Comparison of ENCODE assay signal across 8 mouse cellular contexts in the genomic region with DNA sequence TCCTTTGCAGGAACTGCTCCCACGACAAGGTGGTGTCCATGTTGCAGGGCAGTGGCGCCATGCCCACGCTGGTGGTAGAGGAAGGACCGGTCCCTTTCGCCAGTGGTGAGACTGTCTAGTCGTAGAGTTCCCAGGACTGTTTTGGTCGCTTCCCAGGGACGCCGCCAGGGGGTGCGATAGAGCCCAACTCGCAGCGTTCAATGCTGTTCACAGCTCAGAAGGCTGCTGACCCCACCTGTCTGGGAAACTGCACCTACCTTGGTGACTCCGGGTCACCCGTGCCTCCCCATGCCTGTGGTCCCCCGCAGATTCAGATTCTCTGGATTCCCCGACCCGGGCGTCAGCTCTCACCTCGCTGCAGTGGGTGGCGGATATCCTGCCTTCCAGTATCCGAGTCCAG. TPM values are rescaled to one million over a fixed set of nuclear protein-coding genes. Genes with fewer than 3 reads are reported as not detected.
A peak's percentile ranks its signal among the peaks of the same experiment; 100 is the strongest.
DNase-seq lines count a peak whose midpoint lies in the region; ATAC-seq and TF ChIP-seq lines count a peak whose summit lies in the region.

No protein-coding gene starts in this region.

- H3K79me2 ChIP-seq in CH12.LX (replicated peaks; ENCODE audit: control insufficient read depth, extremely low read depth, insufficient read depth, poor library complexity, severe bottlenecking) = no peaks in the 10 kb centered on the region

- H3K9me3 ChIP-seq in CH12.LX (replicated peaks; ENCODE audit: low read length) = peaks cover 10% of the 10 kb centered on the region
- peaks cover 3% of the 10 kb centered on the region; the same call in 1 of the 2 replicates for H3K9me3 ChIP-seq in heart, embryonic 16.5 days (replicated peaks; ENCODE audit: control insufficient read depth, low read length)
- no peaks in the 10 kb centered on the region for H3K9me3 ChIP-seq in lung, embryonic 14.5 days (ENCODE audit: low read depth, low read length)

- dilution Hi-C loops in CH12.LX (cut with MboI; ENCODE audit: extremely low pct_ligation_motif_present, extremely low pct_unique_long_range_greater_than_20kb, low sequenced_read_pairs) = no loop called here

- TF ChIP-seq POLR2A in CH12.LX (IDR thresholded peaks at IDR 0.05; ENCODE audit: low read depth, low read length) = no peak
- no peak for TF ChIP-seq POLR2A in embryonic fibroblast, embryonic 13.5 days (IDR thresholded peaks at IDR 0.05; ENCODE audit: low read depth, low read length)

- 7% methylated on average over 21 of the region's 21 CpGs for WGBS in heart, embryonic 16.5 days
- 7% methylated on average over 21 of the region's 21 CpGs for WGBS in lung, embryonic 14.5 days

- peaks cover 64% of the 10 kb centered on the region for H3K27me3 ChIP-seq in CH12.LX (replicated peaks)
- peaks cover 47% of the 10 kb centered on the region for H3K27me3 ChIP-seq in heart, embryonic 16.5 days (ENCODE audit: control insufficient read depth, insufficient read depth, low read length)
- H3K27me3 ChIP-seq in lung, embryonic 14.5 days (ENCODE audit: insufficient read depth, low read length) = peaks cover 50% of the 10 kb centered on the region

- H3K4me1 ChIP-seq in CH12.LX (ENCODE audit: control insufficient read depth in 1 of 2, insufficient read depth in 2 of 2) = peaks cover 0 to 4% of the 10 kb centered on the region in 2 experiments; a peak in 1 of 4 replicates
- no peaks in the 10 kb centered on the region for H3K4me1 ChIP-seq in embryonic fibroblast, embryonic 13.5 days (ENCODE audit: control insufficient read depth, insufficient read depth, low read length)
- no peaks in the 10 kb centered on the region for H3K4me1 ChIP-seq in heart, embryonic 16.5 days (ENCODE audit: control insufficient read depth, insufficient read depth, low read length)
- no peaks in the 10 kb centered on the region for H3K4me1 ChIP-seq in lung, embryonic 14.5 days (ENCODE audit: insufficient read depth)

- peak; percentile 67 to 73 for TF ChIP-seq CTCF in CH12.LX (conservative IDR thresholded peaks at IDR 0.05 in 1 of 2, IDR thresholded peaks at IDR 0.05 in 1 of 2; ENCODE audit: low read depth in 2 of 2, low read length in 2 of 2)
- peak; percentile 53 for TF ChIP-seq CTCF in embryonic fibroblast, embryonic 13.5 days (IDR thresholded peaks at IDR 0.05; ENCODE audit: borderline replicate concordance, insufficient read depth, low read length)
- TF ChIP-seq CTCF in lung, embryonic 14.5 days (IDR thresholded peaks at IDR 0.05; ENCODE audit: low read depth) = peak; percentile 83

- H3K36me3 ChIP-seq in CH12.LX (replicated peaks in 1 of 2; ENCODE audit: control insufficient read depth in 1 of 2, insufficient read depth in 1 of 2, low read length in 1 of 2) = no peaks in the 10 kb centered on the region
- H3K36me3 ChIP-seq in heart, embryonic 16.5 days (ENCODE audit: control insufficient read depth, insufficient read depth) = no peaks in the 10 kb centered on the region
- no peaks in the 10 kb centered on the region for H3K36me3 ChIP-seq in lung, embryonic 14.5 days (ENCODE audit: insufficient read depth)

- ATAC-seq in heart, embryonic 16.5 days (replicated peaks; ENCODE audit: extremely low read depth, insufficient read depth, low FRiP score) = 0 out of 2 replicates have a peak, but pooled peaks have one; percentile 52
- peak; percentile 70 for ATAC-seq in lung, embryonic 14.5 days (ENCODE audit: insufficient read depth)
- ATAC-seq in neutrophil, adult 5-6 weeks (ENCODE audit: extremely low read depth, insufficient number of reproducible peaks, low FRiP score, poor library complexity, severe bottlenecking) = peak; percentile 28

- no peak overlapping the region for H3K9ac ChIP-seq in CH12.LX (ENCODE audit: insufficient read depth, low read depth)
- H3K9ac ChIP-seq in heart, embryonic 16.5 days (ENCODE audit: low read length) = no peak overlapping the region
- no peak overlapping the region for H3K9ac ChIP-seq in lung, embryonic 14.5 days

- DNase-seq in CH12.LX (ENCODE audit: extremely low read depth) = peak; percentile 35
- peak; percentile 45 to 46 for DNase-seq in adrenal gland, postnatal 4 days (ENCODE audit: low spot score in 2 of 2)
- DNase-seq in kidney, postnatal 25 days = peak; percentile 64 to 76
- peak; percentile 80 for DNase-seq in lung, embryonic 14.5 days
- peak; percentile 52 to 67 for DNase-seq in thymus, postnatal 36 days

- no peak overlapping the region for H3K4me3 ChIP-seq in CH12.LX (replicated peaks in 1 of 3; ENCODE audit: low read depth in 2 of 3, low read length in 2 of 3, poor library complexity in 1 of 3)
- H3K4me3 ChIP-seq in embryonic fibroblast, embryonic 13.5 days (ENCODE audit: insufficient read depth, low read length) = no peak overlapping the region
- H3K4me3 ChIP-seq in heart, embryonic 16.5 days (ENCODE audit: low read length) = 0 out of 2 replicates have a peak overlapping the region, but pooled peaks have one; percentile 7
- H3K4me3 ChIP-seq in lung, embryonic 14.5 days (ENCODE audit: low read depth, low read length) = no peak overlapping the region

- no peak overlapping the region for H3K27ac ChIP-seq in CH12.LX (ENCODE audit: insufficient read depth, low read depth)
- H3K27ac ChIP-seq in embryonic fibroblast, embryonic 13.5 days (ENCODE audit: insufficient read depth, low read length) = no peak overlapping the region
- no peak overlapping the region for H3K27ac ChIP-seq in heart, embryonic 16.5 days (ENCODE audit: low read length)
- no peak overlapping the region for H3K27ac ChIP-seq in lung, embryonic 14.5 days (ENCODE audit: low read depth)

- no peak overlapping the region for H3K4me2 ChIP-seq in CH12.LX (ENCODE audit: insufficient read depth, low read depth, poor library complexity, severe bottlenecking)
- peak overlapping the region; percentile 45 for H3K4me2 ChIP-seq in heart, embryonic 16.5 days (ENCODE audit: low read depth, low read length)
- H3K4me2 ChIP-seq in lung, embryonic 14.5 days = peak overlapping the region; percentile 43

- peak; percentile 37 for TF ChIP-seq RAD21 in CH12.LX (IDR thresholded peaks at IDR 0.05; ENCODE audit: low read depth, low read length)

- in situ Hi-C loops in CH12.LX (cut with MboI; ENCODE audit: low pct_ligation_motif_present, low pct_unique_long_range_greater_than_20kb, low sequenced_read_pairs) = no loop called here

- TF ChIP-seq EP300 in CH12.LX (IDR thresholded peaks at IDR 0.05; ENCODE audit: low read length) = no peak

TF ChIP-seq in CH12.LX, 34 proteins besides CTCF, POLR2A, EP300 and RAD21:
- no peak for TF ChIP-seq KAT2A (IDR thresholded peaks at IDR 0.05; ENCODE audit: insufficient replicate concordance, low read length)
- TF ChIP-seq MEF2A (IDR thresholded peaks at IDR 0.05; ENCODE audit: borderline replicate concordance, low read depth, low read length) = no peak
- TF ChIP-seq SIN3A (IDR thresholded peaks at IDR 0.05; ENCODE audit: low read length) = no peak
- TF ChIP-seq SMC3 (IDR thresholded peaks at IDR 0.05; ENCODE audit: low read depth, low read length) = peak; percentile 70

RNA-seq across cellular contexts. Expression of a gene that starts 18.1 kb away (rescaled TPM):
- total RNA-seq in CH12.LX (2012; rRNA removed) (not detected in 2 replicates), CH12.LX (2014; rRNA removed) (not detected in 2 replicates)
- not detected in 2 replicates for polyA plus RNA-seq in CH12.LX (2012; ENCODE audit: insufficient read length, low read depth)
- 1 to 10 TPM; 1.2 TPM for total RNA-seq in adrenal gland, postnatal 4 days (2021)
- polyA plus RNA-seq in embryonic fibroblast, embryonic 13.5 days (2011; ENCODE audit: insufficient read length, low read depth, missing spikeins) = not detected in 2 replicates
- polyA plus RNA-seq in heart, embryonic 16.5 days (2015; fragmentation: Nextera tagmentation; extraction: Ambion mirVana) = 0.08 TPM in 1 of 2 replicates, not detected in the other
- polyA plus RNA-seq in lung, embryonic 14.5 days (2014; fragmentation: Nextera tagmentation; extraction: Ambion mirVana) = 0.17 and 0.27 TPM in 2 replicates
- not detected in 2 replicates for total RNA-seq in neutrophil, adult 5-6 weeks (2017)

RNA-seq across cellular contexts. Expression of a gene that starts 28.4 kb away (rescaled TPM):
- total RNA-seq in CH12.LX (2012; rRNA removed) (77.7 and 91.7 TPM in 2 replicates), CH12.LX (2014; rRNA removed) (105 and 117 TPM in 2 replicates)
- 53.2 and 75.7 TPM in 2 replicates for polyA plus RNA-seq in CH12.LX (2012; ENCODE audit: insufficient read length, low read depth)
- 100 to 1,000 TPM; 129 to 136 TPM for total RNA-seq in adrenal gland, postnatal 4 days (2021)
- polyA plus RNA-seq in embryonic fibroblast, embryonic 13.5 days (2011; ENCODE audit: insufficient read length, low read depth, missing spikeins) = 306 and 354 TPM in 2 replicates
- 194 and 203 TPM in 2 replicates for polyA plus RNA-seq in heart, embryonic 16.5 days (2015; fragmentation: Nextera tagmentation; extraction: Ambion mirVana)
- 343 and 370 TPM in 2 replicates for polyA plus RNA-seq in lung, embryonic 14.5 days (2014; fragmentation: Nextera tagmentation; extraction: Ambion mirVana)
- 25.0 and 26.5 TPM in 2 replicates for total RNA-seq in neutrophil, adult 5-6 weeks (2017)

RNA-seq across cellular contexts. Expression of a gene that starts 46.2 kb away (rescaled TPM):
- total RNA-seq in CH12.LX (2012; rRNA removed) (16.3 and 18.7 TPM in 2 replicates), CH12.LX (2014; rRNA removed) (19.9 and 22.7 TPM in 2 replicates)
- 39.4 and 51.5 TPM in 2 replicates for polyA plus RNA-seq in CH12.LX (2012; ENCODE audit: insufficient read length, low read depth)
- total RNA-seq in adrenal gland, postnatal 4 days (2021) = 10 to 100 TPM; 64.3 to 72.7 TPM
- polyA plus RNA-seq in embryonic fibroblast, embryonic 13.5 days (2011; ENCODE audit: insufficient read length, low read depth, missing spikeins) = 43.8 and 45.5 TPM in 2 replicates
- 57.0 and 58.7 TPM in 2 replicates for polyA plus RNA-seq in heart, embryonic 16.5 days (2015; fragmentation: Nextera tagmentation; extraction: Ambion mirVana)
- polyA plus RNA-seq in lung, embryonic 14.5 days (2014; fragmentation: Nextera tagmentation; extraction: Ambion mirVana) = 74.6 and 77.9 TPM in 2 replicates
- 46.0 and 47.7 TPM in 2 replicates for total RNA-seq in neutrophil, adult 5-6 weeks (2017)
